Mouse (Mus musculus) neural tube, embryonic 15.5 days (tissue): ENCODE results near the gene Cacng2. TPM values are rescaled to one million over a fixed set of nuclear protein-coding genes. Genes with fewer than 3 reads are reported as not detected.

Experiments
- ATAC-seq: fragments of 200-750 bp; cut with Nextera tagmentation; 2 replicates; pipeline ENCODE4 v1.8.0; 2017; ENCODE audit warnings: mild to moderate bottlenecking, moderate TSS enrichment, moderate library complexity; ENCODE audit not compliant: low FRiP score
- H3K27ac ChIP-seq: fragments of 300-500 bp; sonication (generic); replicated peaks from 2 replicates; pipeline ENCODE4 v1.5.1; 2015; ENCODE audit warnings: mild to moderate bottlenecking, inconsistent platforms
- H3K27me3 ChIP-seq: fragments of 300-500 bp; sonication (generic); replicated peaks from 2 replicates; pipeline ENCODE4 v1.6.1; 2015; ENCODE audit warnings: inconsistent platforms
- H3K36me3 ChIP-seq: fragments of 300-500 bp; sonication (generic); 2 replicates; pipeline ENCODE4 v1.6.1; 2015; ENCODE audit warnings: inconsistent platforms
- H3K4me1 ChIP-seq: fragments of 300-500 bp; sonication (generic); 2 replicates; pipeline ENCODE4 v1.6.1; 2015; ENCODE audit warnings: inconsistent platforms
- H3K4me2 ChIP-seq: fragments of 300-500 bp; sonication (generic); 2 replicates; pipeline ENCODE4 v1.6.1; 2015; ENCODE audit warnings: inconsistent platforms, mild to moderate bottlenecking, moderate library complexity
- H3K4me3 ChIP-seq: fragments of 300-500 bp; sonication (generic); replicated peaks from 2 replicates; pipeline ENCODE4 v1.5.1; 2015; ENCODE audit warnings: mild to moderate bottlenecking, inconsistent platforms
- H3K9ac ChIP-seq: fragments of 300-500 bp; sonication (generic); replicated peaks from 2 replicates; pipeline ENCODE4 v1.6.1; 2015; ENCODE audit warnings: mild to moderate bottlenecking, inconsistent platforms
- H3K9me3 ChIP-seq: fragments of 300-500 bp; sonication (generic); replicated peaks from 2 replicates; pipeline ENCODE4 v1.6.1; 2016; ENCODE audit warnings: inconsistent platforms
- WGBS: fragments of 180-500 bp; shearing (Covaris S2); methylation state at CpG from one replicate; pipeline ENCODE4 v1.1.7; 2015; ENCODE audit warnings: mixed read lengths; 5-methylcytosine and 5-hydroxymethylcytosine counted together
- polyA plus RNA-seq: library from polyadenylated mRNA; unstranded; fragments of >200 nt; fragmentation: Nextera tagmentation; extraction: Ambion mirVana; gene quantifications from 2 replicates; pipeline ENCODE4 v1.2.1, GENCODE M21; 2015

Cacng2 gene
- polyA plus RNA-seq, 1 experiment from 2014 or later: 18.9 TPM

GRCm38 (mm10) chr15:78081384-78081783 is 38.4 kb downstream of the Cacng2 start:
- Histone ChIP-seq H3K9me3 (no peaks in the 10 kb centered on the region), H3K9ac (no peak overlapping the region), H3K36me3 (no peaks in the 10 kb centered on the region), H3K27me3 (no peaks in the 10 kb centered on the region), H3K27ac (no peak overlapping the region), H3K4me1 (peaks cover 18% of the 10 kb centered on the region), H3K4me3 (no peak overlapping the region), H3K4me2 (no peak overlapping the region)
- 77% methylated on average over 7 of the region's 7 CpGs for WGBS
- ATAC-seq: no peak

GRCm38 (mm10) chr15:78080326-78080725 is 39.5 kb downstream of the Cacng2 start:
- 86% methylated on average over 4 of the region's 4 CpGs for WGBS
- no peak overlapping the region for H3K27ac ChIP-seq
- no peaks in the 10 kb centered on the region for H3K9me3 ChIP-seq
- H3K9ac ChIP-seq: no peak overlapping the region
- H3K27me3 ChIP-seq: no peaks in the 10 kb centered on the region
- no peak for ATAC-seq
- H3K4me2 ChIP-seq: no peak overlapping the region
- peaks cover 18% of the 10 kb centered on the region for H3K4me1 ChIP-seq
- H3K36me3 ChIP-seq: no peaks in the 10 kb centered on the region
- no peak overlapping the region for H3K4me3 ChIP-seq

GRCm38 (mm10) chr15:78078776-78079628 is 40.8 kb downstream of the Cacng2 start:
- 69% methylated on average over 15 of the region's 15 CpGs for WGBS
- Histone ChIP-seq H3K9ac (no peak overlapping the region), H3K27ac (no peak overlapping the region), H3K4me1 (peaks cover 18% of the 10 kb centered on the region), H3K4me2 (no peak overlapping the region), H3K9me3 (no peaks in the 10 kb centered on the region), H3K36me3 (no peaks in the 10 kb centered on the region), H3K27me3 (no peaks in the 10 kb centered on the region), H3K4me3 (no peak overlapping the region)
- ATAC-seq: no peak

- 58% methylated on average over 4 of the region's 5 CpGs for WGBS
Measured at GRCm38 (mm10) chr15:78078206-78078605, 41.6 kb downstream of the Cacng2 start.

GRCm38 (mm10) chr15:78075921-78076320 is 43.9 kb downstream of the Cacng2 start:
- WGBS: 40% methylated on average over 3 of the region's 3 CpGs
- H3K27me3 ChIP-seq: no peaks in the 10 kb centered on the region
- no peak for ATAC-seq

More at GRCm38 (mm10) chr15:78078206-78078605, 41.6 kb downstream of the Cacng2 start:
- Histone ChIP-seq H3K9me3 (no peaks in the 10 kb centered on the region), H3K4me3 (no peak overlapping the region), H3K4me2 (no peak overlapping the region), H3K27me3 (no peaks in the 10 kb centered on the region), H3K4me1 (peaks cover 15% of the 10 kb centered on the region), H3K9ac (no peak overlapping the region), H3K36me3 (no peaks in the 10 kb centered on the region), H3K27ac (no peak overlapping the region)
- ATAC-seq: no peak

GRCm38 (mm10) chr15:78073109-78073508 is 46.7 kb downstream of the Cacng2 start:
- no peak overlapping the region for H3K9ac ChIP-seq
- WGBS: 91% methylated on average over 7 of the region's 7 CpGs
- ATAC-seq: no peak

More at GRCm38 (mm10) chr15:78075921-78076320, 43.9 kb downstream of the Cacng2 start:
- no peaks in the 10 kb centered on the region for H3K4me1 ChIP-seq
- no peak overlapping the region for H3K4me2 ChIP-seq
- no peak overlapping the region for H3K27ac ChIP-seq
- H3K9me3 ChIP-seq: no peaks in the 10 kb centered on the region
- H3K9ac ChIP-seq: no peak overlapping the region
- H3K4me3 ChIP-seq: no peak overlapping the region
- H3K36me3 ChIP-seq: no peaks in the 10 kb centered on the region

GRCm38 (mm10) chr15:78066475-78066874 is 53.4 kb downstream of the Cacng2 start:
- no peak for ATAC-seq
- Histone ChIP-seq H3K9ac (no peak overlapping the region), H3K9me3 (no peaks in the 10 kb centered on the region), H3K36me3 (no peaks in the 10 kb centered on the region), H3K4me2 (no peak overlapping the region), H3K27ac (no peak overlapping the region), H3K27me3 (no peaks in the 10 kb centered on the region), H3K4me1 (peaks cover 24% of the 10 kb centered on the region), H3K4me3 (no peak overlapping the region)
- 6% methylated on average over 5 of the region's 5 CpGs for WGBS

More at GRCm38 (mm10) chr15:78073109-78073508, 46.7 kb downstream of the Cacng2 start:
- Histone ChIP-seq H3K4me3 (no peak overlapping the region), H3K9me3 (no peaks in the 10 kb centered on the region), H3K4me2 (no peak overlapping the region), H3K27me3 (no peaks in the 10 kb centered on the region), H3K36me3 (no peaks in the 10 kb centered on the region), H3K4me1 (no peaks in the 10 kb centered on the region), H3K27ac (no peak overlapping the region)

GRCm38 (mm10) chr15:78065541-78065940 is 54.3 kb downstream of the Cacng2 start:
- H3K9ac ChIP-seq: no peak overlapping the region
- no peak for ATAC-seq
- peaks cover 24% of the 10 kb centered on the region for H3K4me1 ChIP-seq
- H3K27ac ChIP-seq: no peak overlapping the region
- H3K4me2 ChIP-seq: no peak overlapping the region
- no peaks in the 10 kb centered on the region for H3K9me3 ChIP-seq
- H3K36me3 ChIP-seq: no peaks in the 10 kb centered on the region
- WGBS: 20% methylated on average over 5 of the region's 5 CpGs
- no peak overlapping the region for H3K4me3 ChIP-seq
- H3K27me3 ChIP-seq: no peaks in the 10 kb centered on the region

GRCm38 (mm10) chr15:78064340-78064739 is 55.5 kb downstream of the Cacng2 start:
- Histone ChIP-seq H3K27ac (peak overlapping the region; percentile 46), H3K36me3 (no peaks in the 10 kb centered on the region), H3K9ac (no peak overlapping the region), H3K27me3 (no peaks in the 10 kb centered on the region), H3K4me1 (peaks cover 24% of the 10 kb centered on the region), H3K9me3 (no peaks in the 10 kb centered on the region), H3K4me3 (no peak overlapping the region), H3K4me2 (no peak overlapping the region)
- 41% methylated on average over 6 of the region's 6 CpGs for WGBS
- ATAC-seq: no peak

GRCm38 (mm10) chr15:78062467-78062866 is 57.4 kb downstream of the Cacng2 start:
- Histone ChIP-seq H3K27ac (no peak overlapping the region), H3K27me3 (no peaks in the 10 kb centered on the region), H3K9ac (no peak overlapping the region), H3K4me3 (no peak overlapping the region), H3K4me2 (no peak overlapping the region), H3K36me3 (no peaks in the 10 kb centered on the region), H3K4me1 (peaks cover 24% of the 10 kb centered on the region), H3K9me3 (no peaks in the 10 kb centered on the region)
- no peak for ATAC-seq
- 75% methylated on average over 14 of the region's 14 CpGs for WGBS

- Histone ChIP-seq H3K36me3 (no peaks in the 10 kb centered on the region), H3K4me3 (no peak overlapping the region), H3K27me3 (no peaks in the 10 kb centered on the region), H3K27ac (no peak overlapping the region), H3K4me2 (no peak overlapping the region), H3K9ac (no peak overlapping the region), H3K9me3 (no peaks in the 10 kb centered on the region), H3K4me1 (no peaks in the 10 kb centered on the region)
- 71% methylated on average over 1 of the region's 1 CpGs for WGBS
- ATAC-seq: no peak
Measured at GRCm38 (mm10) chr15:78056930-78057329, 62.9 kb downstream of the Cacng2 start.

GRCm38 (mm10) chr15:78050682-78051081 is 69.1 kb downstream of the Cacng2 start:
- Histone ChIP-seq H3K4me1 (0 out of 2 replicates have a peak, but pooled peaks cover 4% of the 10 kb centered on the region), H3K9ac (no peak overlapping the region), H3K27me3 (no peaks in the 10 kb centered on the region), H3K27ac (no peak overlapping the region), H3K36me3 (no peaks in the 10 kb centered on the region), H3K4me2 (no peak overlapping the region), H3K4me3 (no peak overlapping the region), H3K9me3 (no peaks in the 10 kb centered on the region)
- no peak for ATAC-seq
- 84% methylated on average over 10 of the region's 10 CpGs for WGBS
